Mouse (Mus musculus) fibroblast of lung, adult 2 months (primary cell): ENCODE measurements at regions not wholly inside any gene's neighbourhood (a gene's known extent, or its start where the extent isn't known, plus 50 kb on each side); places are given as distances from the start of the nearest gene placed in this dataset.

Source experiments
- DNase-seq: peaks from one replicate; pipeline ENCODE4 v3.0.0-alpha.2; 2011; ENCODE audit warnings: low read depth

- no peak for DNase-seq
Measured at GRCm38 (mm10) chr12:13677266-13677665, 408.3 kb downstream of the Nbas start.

- DNase-seq = no peak
Measured at GRCm38 (mm10) chr12:13669453-13669852, 400.5 kb downstream of the Nbas start.

- DNase-seq = no peak
Measured at GRCm38 (mm10) chr12:13668485-13669022, 399.6 kb downstream of the Nbas start.

- DNase-seq = no peak
Measured at GRCm38 (mm10) chr12:13639336-13639735, 370.4 kb downstream of the Nbas start.
